Mouse (Mus musculus): Measurements from ENCODE around the gene Twist2. TPM values are rescaled to one million over a fixed set of nuclear protein-coding genes. Genes with fewer than 3 reads are reported as not detected.

Gene Twist2
- polyA plus RNA-seq, 1 experiment from 2014 or later, result 2.8 TPM

DNA sequence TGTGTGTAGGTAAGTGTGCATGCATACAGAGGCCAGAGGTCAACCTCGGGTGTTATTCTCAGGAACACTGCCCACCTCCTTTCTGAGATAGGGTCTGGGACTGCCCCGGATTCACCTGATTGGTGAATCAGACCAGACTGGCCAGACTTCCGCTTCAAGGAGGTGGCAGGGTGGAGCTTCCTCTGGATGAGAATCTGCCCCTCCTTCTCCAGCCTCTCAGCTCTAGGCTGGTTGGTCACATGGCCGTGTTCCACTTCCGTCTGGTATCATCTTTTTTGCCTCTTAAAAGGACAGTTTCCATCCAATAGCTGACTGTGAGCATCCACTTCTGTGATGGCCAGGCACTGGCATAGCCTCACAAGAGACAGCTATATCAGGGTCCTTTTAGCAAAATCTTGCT lies 24.3 kb upstream of the Twist2 start:
- Histone ChIP-seq H3K27me3 (replicated peaks) (no peaks in the 10 kb centered on the region), H3K4me3 (replicated peaks) (no peak overlapping the region), H3K9ac (replicated peaks) (no peak overlapping the region), H3K9me3 (replicated peaks) (no peaks in the 10 kb centered on the region), H3K36me3 (no peaks in the 10 kb centered on the region), H3K4me1 (no peaks in the 10 kb centered on the region), H3K4me2 (no peak overlapping the region), H3K27ac (replicated peaks) (no peak overlapping the region)
- 79% methylated on average over 5 of the region's 5 CpGs for WGBS
- no peak for ATAC-seq (ENCODE audit: low FRiP score)

DNA sequence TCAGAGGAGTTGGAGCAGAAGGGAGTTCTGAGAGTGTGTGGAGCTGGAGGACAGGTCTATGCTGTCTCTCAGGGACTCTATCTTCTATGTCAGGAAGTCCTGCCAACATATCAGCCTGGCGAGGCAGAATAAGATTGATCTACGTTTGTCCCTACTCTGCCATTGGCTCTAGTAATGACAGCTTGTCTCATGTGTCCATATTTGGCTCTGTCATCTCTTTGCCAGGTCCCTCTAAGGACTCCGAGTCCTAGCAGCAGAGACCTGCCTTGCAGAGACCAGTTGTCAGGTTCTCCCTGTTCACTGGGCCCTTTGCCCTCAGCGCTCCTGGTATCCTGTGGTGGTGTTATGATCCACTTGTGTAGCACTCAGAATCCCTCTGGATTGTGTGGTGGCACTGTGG lies 21.4 kb upstream of the Twist2 start:
- H3K4me2 ChIP-seq, result no peak overlapping the region
- H3K27me3 ChIP-seq (replicated peaks), result no peaks in the 10 kb centered on the region
- no peak for ATAC-seq (ENCODE audit: low FRiP score)
- H3K4me1 ChIP-seq, result no peaks in the 10 kb centered on the region
- H3K4me3 ChIP-seq (replicated peaks), result no peak overlapping the region
- no peak overlapping the region for H3K27ac ChIP-seq (replicated peaks)
- H3K36me3 ChIP-seq, result no peaks in the 10 kb centered on the region
- H3K9ac ChIP-seq (replicated peaks), result no peak overlapping the region
- WGBS, result 85% methylated on average over 4 of the region's 4 CpGs
- no peaks in the 10 kb centered on the region for H3K9me3 ChIP-seq (replicated peaks)

DNA sequence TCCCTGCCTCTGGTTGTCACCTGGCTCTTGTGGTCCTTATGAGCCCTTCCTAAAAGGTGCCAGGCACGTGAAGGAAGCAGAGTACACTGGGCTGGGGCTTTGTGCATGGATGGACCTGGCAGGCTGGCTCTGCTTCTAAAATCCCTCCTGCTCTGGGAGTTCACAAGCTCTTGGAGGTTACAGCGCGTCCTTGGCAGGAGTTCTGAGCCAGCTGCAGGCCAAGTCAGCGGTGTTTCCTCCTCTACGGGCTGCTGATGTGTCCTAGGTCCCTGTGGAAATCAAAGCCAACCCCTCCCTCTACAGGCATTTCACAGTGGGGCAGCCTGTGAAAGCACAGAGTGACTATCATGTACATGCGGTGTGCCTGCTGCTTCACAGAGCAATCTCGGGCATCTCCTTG lies 20.1 kb upstream of the Twist2 start:
- no peak for ATAC-seq (ENCODE audit: low FRiP score)
- no peaks in the 10 kb centered on the region for H3K9me3 ChIP-seq (replicated peaks)
- no peak overlapping the region for H3K9ac ChIP-seq (replicated peaks)
- H3K4me1 ChIP-seq, result no peaks in the 10 kb centered on the region
- H3K27me3 ChIP-seq (replicated peaks), result no peaks in the 10 kb centered on the region
- no peaks in the 10 kb centered on the region for H3K36me3 ChIP-seq
- no peak overlapping the region for H3K4me2 ChIP-seq
- no peak overlapping the region for H3K4me3 ChIP-seq (replicated peaks)
- 82% methylated on average over 7 of the region's 7 CpGs for WGBS
- no peak overlapping the region for H3K27ac ChIP-seq (replicated peaks)

DNA sequence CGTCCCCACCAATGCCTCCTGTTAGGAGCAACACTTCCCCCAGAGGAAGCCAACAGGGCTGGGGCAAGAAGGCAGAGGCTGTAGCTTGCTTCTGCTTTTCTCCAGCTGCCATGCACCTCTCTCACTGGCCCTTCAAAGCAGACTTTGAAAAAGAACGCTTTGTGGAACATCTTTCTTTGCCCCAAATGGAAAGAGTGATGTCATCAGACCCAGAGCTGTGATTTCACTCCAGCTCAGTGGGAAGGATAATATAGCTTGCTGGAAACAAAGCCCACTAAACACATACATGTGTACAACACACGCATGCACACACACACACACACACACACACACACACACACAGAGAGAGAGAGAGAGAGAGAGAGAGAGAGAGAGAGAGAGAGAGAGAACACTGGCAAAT lies 17.1 kb upstream of the Twist2 start:
- no peak overlapping the region for H3K4me3 ChIP-seq (replicated peaks)
- H3K9me3 ChIP-seq (replicated peaks), result no peaks in the 10 kb centered on the region
- H3K4me1 ChIP-seq, result no peaks in the 10 kb centered on the region
- H3K27me3 ChIP-seq (replicated peaks), result no peaks in the 10 kb centered on the region
- 85% methylated on average over 3 of the region's 3 CpGs for WGBS
- H3K9ac ChIP-seq (replicated peaks), result no peak overlapping the region
- no peak overlapping the region for H3K4me2 ChIP-seq
- ATAC-seq (ENCODE audit: low FRiP score), result no peak
- no peak overlapping the region for H3K27ac ChIP-seq (replicated peaks)
- H3K36me3 ChIP-seq, result no peaks in the 10 kb centered on the region

DNA sequence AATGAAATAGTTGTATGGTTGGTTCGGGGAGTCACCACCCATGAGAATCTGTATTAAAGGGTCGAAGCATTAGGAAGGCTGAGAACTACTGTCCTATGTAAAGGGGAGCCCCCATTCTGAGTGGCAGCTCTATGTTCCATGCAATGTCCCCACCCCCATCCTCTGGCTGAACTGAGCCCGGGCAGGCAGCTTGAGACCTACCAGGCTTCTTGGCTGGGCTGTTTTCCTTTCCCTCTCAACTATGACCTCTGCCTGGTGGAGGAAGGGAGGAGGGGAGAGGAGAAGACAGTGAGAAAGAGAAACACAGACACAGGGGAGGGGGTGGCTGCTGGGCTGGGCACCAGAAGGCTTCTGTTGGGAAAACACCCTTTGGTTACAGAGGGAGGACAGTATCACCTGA lies 1.9 kb upstream of the Twist2 start:
- Histone ChIP-seq H3K27ac (replicated peaks) (no peak overlapping the region), H3K9me3 (replicated peaks) (no peaks in the 10 kb centered on the region), H3K4me1 (peaks cover 28% of the 10 kb centered on the region), H3K36me3 (no peaks in the 10 kb centered on the region), H3K4me2 (no peak overlapping the region), H3K4me3 (replicated peaks) (no peak overlapping the region), H3K9ac (replicated peaks) (no peak overlapping the region), H3K27me3 (replicated peaks) (peaks cover 45% of the 10 kb centered on the region)
- WGBS, result 66% methylated on average over 3 of the region's 3 CpGs
- no peak for ATAC-seq (ENCODE audit: low FRiP score)

DNA sequence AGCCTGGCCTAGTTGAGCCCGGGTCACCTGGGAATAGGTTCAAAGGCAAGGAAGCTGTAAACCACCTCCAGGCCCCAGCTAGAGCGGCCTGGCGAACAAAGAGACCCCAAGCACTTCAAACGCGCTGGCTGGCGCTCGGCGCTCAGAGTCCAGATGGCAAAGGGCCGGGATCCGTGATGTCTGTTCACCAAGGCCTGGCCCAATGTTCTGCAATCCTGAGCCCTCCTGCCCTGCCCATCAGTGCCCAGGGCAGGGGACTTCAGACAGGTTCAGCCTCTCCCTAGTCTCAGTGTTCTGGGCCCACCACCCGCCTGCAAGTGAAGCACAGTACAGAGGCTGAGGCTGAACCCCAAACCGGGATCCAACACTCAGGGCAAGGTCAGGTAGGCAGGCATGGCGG lies 913 bp upstream of the Twist2 start:
- Histone ChIP-seq H3K4me2 (peak overlapping the region; percentile 98), H3K27ac (replicated peaks) (no peak overlapping the region), H3K27me3 (replicated peaks) (peaks cover 49% of the 10 kb centered on the region), H3K9ac (replicated peaks) (0 out of 2 replicates have a peak overlapping the region, but pooled peaks have one; percentile 14), H3K4me1 (peaks cover 28% of the 10 kb centered on the region), H3K4me3 (replicated peaks) (peak overlapping the region; percentile 51), H3K36me3 (no peaks in the 10 kb centered on the region), H3K9me3 (replicated peaks) (no peaks in the 10 kb centered on the region)
- WGBS, result 15% methylated on average over 13 of the region's 13 CpGs
- no peak for ATAC-seq (ENCODE audit: low FRiP score)

DNA sequence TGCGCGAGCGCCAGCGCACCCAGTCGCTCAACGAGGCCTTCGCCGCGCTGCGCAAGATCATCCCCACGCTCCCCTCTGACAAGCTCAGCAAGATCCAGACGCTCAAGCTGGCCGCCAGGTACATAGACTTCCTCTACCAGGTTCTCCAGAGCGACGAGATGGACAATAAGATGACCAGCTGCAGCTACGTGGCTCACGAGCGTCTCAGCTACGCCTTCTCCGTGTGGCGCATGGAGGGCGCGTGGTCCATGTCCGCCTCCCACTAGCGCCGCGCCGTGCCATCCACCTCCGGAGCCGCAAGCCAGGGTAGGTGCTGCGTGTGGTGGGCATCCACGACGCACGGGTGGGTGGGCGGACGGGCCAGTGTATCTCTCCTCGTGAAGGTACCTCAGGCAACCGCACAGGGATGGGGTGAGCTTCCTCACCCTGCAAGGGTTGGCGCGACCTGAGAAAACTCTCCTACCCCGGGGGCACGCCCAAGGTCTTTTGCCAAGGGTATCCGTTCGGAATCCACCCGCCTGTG lies 644 bp downstream of the Twist2 start:
- Histone ChIP-seq H3K9me3 (replicated peaks) (no peaks in the 10 kb centered on the region), H3K4me1 (peaks cover 28% of the 10 kb centered on the region), H3K4me3 (replicated peaks) (peak overlapping the region; percentile 51), H3K36me3 (no peaks in the 10 kb centered on the region), H3K9ac (replicated peaks) (peak overlapping the region; percentile 47), H3K27me3 (replicated peaks) (peaks cover 52% of the 10 kb centered on the region), H3K27ac (replicated peaks) (no peak overlapping the region), H3K4me2 (peak overlapping the region; percentile 98)
- WGBS, result 1% methylated on average over 45 of the region's 45 CpGs
- ATAC-seq (ENCODE audit: low FRiP score), result peak; percentile 83

DNA sequence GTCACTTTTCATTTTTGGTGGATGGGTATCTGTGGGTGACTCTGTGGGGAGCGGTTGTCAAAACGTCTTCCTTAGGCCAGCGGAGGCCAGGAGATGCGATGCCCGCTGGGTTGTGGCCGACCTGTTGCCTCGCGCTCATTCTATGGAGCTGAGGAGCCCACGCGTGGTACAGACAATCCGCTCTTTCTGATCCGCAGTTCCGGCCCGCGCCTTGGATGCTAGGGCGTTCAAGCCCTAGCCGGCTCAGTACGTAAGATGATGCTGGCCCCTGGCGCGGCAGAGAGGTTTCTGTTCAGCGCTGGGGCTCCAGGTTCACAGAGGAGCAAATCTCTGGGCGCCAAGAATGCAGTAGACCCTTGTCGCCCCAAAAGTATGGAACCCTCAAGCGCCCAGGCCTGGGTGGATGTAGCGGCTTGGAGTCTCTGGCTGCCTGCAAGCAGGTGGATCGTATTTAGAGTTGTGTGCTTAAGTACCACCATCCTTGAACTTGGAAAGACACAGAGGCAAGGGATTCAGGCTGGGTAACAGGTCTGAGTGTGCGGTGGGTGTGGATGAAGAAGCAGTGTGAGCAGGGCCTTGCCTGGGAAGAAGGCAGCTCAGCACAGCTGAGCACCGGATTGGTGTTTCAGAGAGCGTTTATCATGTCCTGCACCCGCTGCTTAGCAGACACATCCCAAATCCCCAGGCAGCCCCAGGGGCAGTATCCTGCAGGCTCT lies 1.3 kb downstream of the Twist2 start:
- WGBS, result 6% methylated on average over 30 of the region's 30 CpGs
- H3K9ac ChIP-seq (replicated peaks), result peak overlapping the region; percentile 47; the same call in 1 of the 2 replicates

DNA sequence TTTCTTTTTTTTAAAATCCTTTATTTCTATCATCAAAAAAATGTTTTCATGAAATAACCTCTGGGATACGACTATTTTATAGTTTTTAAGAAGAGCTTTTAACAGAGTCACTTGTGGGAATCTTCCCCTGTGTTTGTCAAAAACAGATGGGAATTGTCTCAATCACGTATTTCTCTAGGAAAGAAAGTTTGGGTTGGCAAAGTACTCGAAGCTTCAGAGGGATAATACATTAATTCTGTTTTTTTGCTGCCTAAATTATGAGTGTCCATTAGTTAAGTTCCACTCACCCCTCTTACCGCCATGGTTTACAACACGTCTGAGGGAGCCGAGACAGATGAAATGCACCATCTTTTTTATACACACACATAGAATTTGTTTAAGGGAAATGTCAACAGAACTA lies 2.2 kb downstream of the Twist2 start:
- Histone ChIP-seq H3K9me3 (replicated peaks) (no peaks in the 10 kb centered on the region), H3K4me1 (peaks cover 28% of the 10 kb centered on the region), H3K27me3 (replicated peaks) (peaks cover 49% of the 10 kb centered on the region), H3K36me3 (no peaks in the 10 kb centered on the region), H3K27ac (replicated peaks) (no peak overlapping the region), H3K9ac (replicated peaks) (no peak overlapping the region), H3K4me3 (replicated peaks) (no peak overlapping the region), H3K4me2 (no peak overlapping the region)
- WGBS, result 79% methylated on average over 6 of the region's 6 CpGs
- ATAC-seq (ENCODE audit: low FRiP score), result no peak

More for the DNA sequence above, 1.3 kb downstream of the Twist2 start:
- ATAC-seq (ENCODE audit: low FRiP score), result no peak
- Histone ChIP-seq H3K27ac (replicated peaks) (no peak overlapping the region), H3K9me3 (replicated peaks) (no peaks in the 10 kb centered on the region), H3K4me3 (replicated peaks) (peak overlapping the region; percentile 51), H3K27me3 (replicated peaks) (peaks cover 52% of the 10 kb centered on the region), H3K36me3 (no peaks in the 10 kb centered on the region), H3K4me1 (peaks cover 28% of the 10 kb centered on the region), H3K4me2 (peak overlapping the region; percentile 98)

DNA sequence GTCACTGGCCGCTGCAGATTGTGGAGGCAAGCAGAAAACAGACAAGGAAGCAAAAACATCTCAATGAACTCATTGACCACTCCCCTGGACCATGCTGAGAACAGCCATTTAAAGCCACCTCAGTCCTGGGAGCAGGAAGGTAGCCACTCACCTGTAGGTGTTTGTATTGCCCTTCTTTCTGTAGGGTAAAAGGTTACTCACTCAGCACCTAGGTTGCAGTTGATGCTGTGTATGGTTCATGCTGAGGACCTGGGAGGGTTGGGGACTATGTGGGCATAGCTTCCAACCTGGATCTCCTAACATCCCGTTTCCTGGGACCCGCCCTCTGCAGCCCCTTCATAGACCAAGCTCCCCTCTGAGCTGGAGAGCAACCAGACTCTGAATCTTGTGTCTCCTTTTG lies 14.8 kb downstream of the Twist2 start:
- 56% methylated on average over 3 of the region's 3 CpGs for WGBS

DNA sequence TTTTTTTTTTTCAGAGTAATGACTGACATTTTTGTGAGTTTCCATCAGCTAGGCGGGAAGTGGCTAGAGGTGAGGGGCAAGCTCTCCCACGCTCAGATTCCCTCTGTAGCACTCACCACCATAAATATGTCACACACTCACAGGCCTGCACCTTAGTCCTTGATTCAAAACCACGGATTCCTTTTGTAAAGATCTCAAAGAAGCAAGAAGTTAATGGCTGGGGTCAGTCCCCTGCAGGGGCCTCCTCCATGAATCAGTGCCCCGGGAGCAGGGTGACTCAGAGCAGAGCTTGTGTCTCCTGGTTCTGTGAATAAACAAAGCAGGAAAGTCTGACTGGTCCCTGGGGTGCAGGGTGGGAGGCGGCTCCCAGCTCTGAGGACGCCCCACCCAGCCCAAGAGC lies 15.3 kb downstream of the Twist2 start:
- H3K27me3 ChIP-seq (replicated peaks), result no peaks in the 10 kb centered on the region; the same call in 1 of the 2 replicates
- H3K9me3 ChIP-seq (replicated peaks), result no peaks in the 10 kb centered on the region
- H3K27ac ChIP-seq (replicated peaks), result no peak overlapping the region
- H3K9ac ChIP-seq (replicated peaks), result no peak overlapping the region
- H3K36me3 ChIP-seq, result no peaks in the 10 kb centered on the region
- H3K4me1 ChIP-seq, result peaks cover 8% of the 10 kb centered on the region; the same call in 1 of the 2 replicates
- 4% methylated on average over 6 of the region's 6 CpGs for WGBS
- no peak for ATAC-seq (ENCODE audit: low FRiP score)
- no peak overlapping the region for H3K4me2 ChIP-seq
- no peak overlapping the region for H3K4me3 ChIP-seq (replicated peaks)

More for the DNA sequence above, 14.8 kb downstream of the Twist2 start:
- H3K4me2 ChIP-seq, result no peak overlapping the region
- H3K4me3 ChIP-seq (replicated peaks), result no peak overlapping the region
- H3K9me3 ChIP-seq (replicated peaks), result no peaks in the 10 kb centered on the region
- no peak for ATAC-seq (ENCODE audit: low FRiP score)
- no peaks in the 10 kb centered on the region; the same call in 1 of the 2 replicates for H3K27me3 ChIP-seq (replicated peaks)
- H3K36me3 ChIP-seq, result no peaks in the 10 kb centered on the region
- no peak overlapping the region for H3K9ac ChIP-seq (replicated peaks)
- H3K27ac ChIP-seq (replicated peaks), result no peak overlapping the region
- peaks cover 8% of the 10 kb centered on the region; the same call in 1 of the 2 replicates for H3K4me1 ChIP-seq

DNA sequence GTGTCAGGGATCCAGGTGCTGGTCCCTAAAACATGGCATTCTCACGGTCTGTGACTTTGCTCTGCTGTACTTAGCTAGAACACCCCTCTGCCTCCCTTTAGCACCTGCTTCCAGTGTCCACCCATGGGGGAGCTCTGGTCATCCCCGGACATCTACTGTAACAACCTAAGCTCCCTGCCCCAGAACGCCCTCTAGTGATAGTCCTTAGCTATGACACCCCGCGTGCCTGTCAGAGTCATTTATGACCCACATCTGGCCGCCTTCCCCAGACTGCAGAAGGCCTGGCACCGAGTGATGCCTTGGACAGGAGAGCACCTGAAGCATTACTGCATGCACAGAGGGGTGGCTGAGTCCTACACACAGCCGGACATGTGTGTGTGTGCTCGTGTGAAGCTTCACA lies 18.0 kb downstream of the Twist2 start:
- no peak overlapping the region for H3K9ac ChIP-seq (replicated peaks)
- H3K9me3 ChIP-seq (replicated peaks), result no peaks in the 10 kb centered on the region
- no peak overlapping the region for H3K27ac ChIP-seq (replicated peaks)
- no peak overlapping the region for H3K4me2 ChIP-seq
- 58% methylated on average over 9 of the region's 9 CpGs for WGBS
- no peak overlapping the region for H3K4me3 ChIP-seq (replicated peaks)
- ATAC-seq (ENCODE audit: low FRiP score), result no peak
- H3K36me3 ChIP-seq, result no peaks in the 10 kb centered on the region
- H3K4me1 ChIP-seq, result peaks cover 8% of the 10 kb centered on the region; the same call in 1 of the 2 replicates
- H3K27me3 ChIP-seq (replicated peaks), result no peaks in the 10 kb centered on the region; the same call in 1 of the 2 replicates
